10 mouse cellular contexts compared by ENCODE assay signal in the genomic region with DNA sequence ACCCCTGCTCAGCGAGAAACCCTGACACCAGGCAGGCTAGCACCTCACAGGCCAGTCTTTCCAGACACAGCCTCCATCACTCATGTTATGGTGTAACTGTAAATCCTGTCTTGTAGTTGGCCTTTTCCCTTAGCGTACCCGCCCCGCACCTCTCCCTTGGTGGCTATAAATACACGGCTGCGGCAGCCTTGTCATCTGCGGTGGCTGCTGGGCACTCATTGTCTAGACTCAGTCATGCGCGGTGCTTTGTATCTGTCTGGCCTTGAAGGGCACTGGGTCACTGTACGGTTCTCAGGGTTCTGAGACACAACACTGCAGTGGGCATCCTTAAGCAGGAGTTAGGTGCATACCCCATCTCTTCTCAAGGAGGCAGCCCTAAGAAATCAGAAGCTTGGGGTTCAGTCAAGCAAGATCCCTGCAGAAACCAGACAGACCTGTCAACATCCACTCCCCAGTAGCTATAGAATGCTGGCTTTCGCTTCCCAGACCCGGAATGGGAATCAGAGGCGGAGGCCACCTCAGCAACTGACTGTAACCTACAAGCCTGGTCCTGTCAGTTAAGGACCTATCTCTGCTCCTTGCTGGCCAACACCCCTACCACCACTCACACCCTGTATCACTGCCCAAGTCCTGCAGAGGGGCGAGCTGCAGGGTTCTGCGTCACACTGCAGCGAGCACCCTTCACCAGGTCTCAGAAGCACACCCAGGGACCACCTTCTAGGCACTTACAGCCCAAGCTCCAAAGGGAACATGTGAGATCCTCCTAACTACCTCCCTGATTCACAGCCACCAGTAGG. TPM values are rescaled to one million over a fixed set of nuclear protein-coding genes. Genes with fewer than 3 reads are reported as not detected.
A peak's percentile ranks its signal among the peaks of the same experiment; 100 is the strongest.
DNase-seq lines count a peak whose midpoint lies in the region; ATAC-seq lines count a peak whose summit lies in the region.
"Had no signal": no experiment of that assay in that cellular context is flagged by ENCODE, and none has a peak within 500 bp of the region (broad histone marks: within the 10 kb centered on the region; RNA-seq: fewer than 3 reads in every experiment).

No protein-coding gene starts in this region.

- no peak overlapping the region for H3K27ac ChIP-seq in midbrain, embryonic 13.5 days
- H3K27ac ChIP-seq in midbrain, embryonic 15.5 days, result no peak overlapping the region
- H3K27ac ChIP-seq in hindbrain, embryonic 12.5 days, result peak overlapping the region; percentile 30

- H3K36me3 ChIP-seq in midbrain, embryonic 13.5 days, result peaks cover 19% of the 10 kb centered on the region
- 0 out of 2 replicates have a peak, but pooled peaks cover 3% of the 10 kb centered on the region for H3K36me3 ChIP-seq in midbrain, embryonic 15.5 days (replicated peaks)
- 0 out of 2 replicates have a peak, but pooled peaks cover 5% of the 10 kb centered on the region for H3K36me3 ChIP-seq in hindbrain, embryonic 12.5 days

- peaks cover 15% of the 10 kb centered on the region for H3K4me1 ChIP-seq in midbrain, embryonic 13.5 days (replicated peaks)
- peaks cover 3% of the 10 kb centered on the region; the same call in 1 of the 2 replicates for H3K4me1 ChIP-seq in midbrain, embryonic 15.5 days
- H3K4me1 ChIP-seq in hindbrain, embryonic 12.5 days, result peaks cover 17% of the 10 kb centered on the region

- peak overlapping the region; percentile 36 for H3K9ac ChIP-seq in midbrain, embryonic 13.5 days (replicated peaks)
- H3K9ac ChIP-seq in midbrain, embryonic 15.5 days, result no peak overlapping the region
- H3K9ac ChIP-seq in hindbrain, embryonic 12.5 days, result no peak overlapping the region

- peak; percentile 50; the same call in 1 of the 2 replicates for ATAC-seq in midbrain, embryonic 13.5 days
- no peak for ATAC-seq in midbrain, embryonic 15.5 days (replicated peaks)
- ATAC-seq in hindbrain, embryonic 12.5 days (ENCODE audit: low FRiP score), result peak; percentile 52; the same call in 1 of the 2 replicates
- ATAC-seq: lung, postnatal 0 days had no signal

- peaks cover 3% of the 10 kb centered on the region; the same call in 1 of the 2 replicates for H3K9me3 ChIP-seq in midbrain, embryonic 13.5 days
- no peaks in the 10 kb centered on the region for H3K9me3 ChIP-seq in midbrain, embryonic 15.5 days
- H3K9me3 ChIP-seq in hindbrain, embryonic 12.5 days (replicated peaks), result no peaks in the 10 kb centered on the region; the same call in 1 of the 2 replicates

- no peaks in the 10 kb centered on the region for H3K27me3 ChIP-seq in midbrain, embryonic 13.5 days
- no peaks in the 10 kb centered on the region for H3K27me3 ChIP-seq in midbrain, embryonic 15.5 days (replicated peaks)
- no peaks in the 10 kb centered on the region for H3K27me3 ChIP-seq in hindbrain, embryonic 12.5 days

- intact Hi-C loops in left cerebral cortex, postnatal 4 days (cut with DNase I), result no loop called here

- no peak overlapping the region for H3K4me2 ChIP-seq in midbrain, embryonic 13.5 days (replicated peaks)
- H3K4me2 ChIP-seq in midbrain, embryonic 15.5 days, result no peak overlapping the region
- H3K4me2 ChIP-seq in hindbrain, embryonic 12.5 days (replicated peaks), result no peak overlapping the region

- WGBS in midbrain, embryonic 13.5 days, result 56% methylated on average over 16 of the region's 16 CpGs
- 62% methylated on average over 16 of the region's 16 CpGs for WGBS in midbrain, embryonic 15.5 days
- 57% methylated on average over 16 of the region's 16 CpGs for WGBS in hindbrain, embryonic 12.5 days

- no peak overlapping the region for H3K4me3 ChIP-seq in midbrain, embryonic 13.5 days (replicated peaks)
- H3K4me3 ChIP-seq in midbrain, embryonic 15.5 days, result no peak overlapping the region
- no peak overlapping the region for H3K4me3 ChIP-seq in hindbrain, embryonic 12.5 days

- DNase-seq in adrenal gland, postnatal 36 days, result peak; percentile 20 to 24
- no peak for DNase-seq in adrenal gland, adult 18-20 months (ENCODE audit: low spot score in 2 of 2)
- DNase-seq in retina, embryonic 14.5 days (ENCODE audit: low spot score), result peak; percentile 83
- no peak for DNase-seq in kidney, adult 8-10 months
- DNase-seq in left cerebral cortex, postnatal 4 days, result no peak
- DNase-seq: kidney, adult 2 months had no signal

RNA-seq across cellular contexts. Expression of gene Plpp7, which starts 10.0 kb away (rescaled TPM):
- 1 to 10 TPM; 3.5 to 5.3 TPM for total RNA-seq in adrenal gland, postnatal 36 days (2021)
- total RNA-seq in adrenal gland, adult 18-20 months (2021), result 1 to 10 TPM; 5.4 to 6.6 TPM
- polyA plus RNA-seq in midbrain, embryonic 13.5 days (2015; fragmentation: Nextera tagmentation; extraction: Ambion mirVana), result 16.6 and 19.1 TPM in 2 replicates
- 25.7 and 26.7 TPM in 2 replicates for polyA plus RNA-seq in midbrain, embryonic 15.5 days (2015; fragmentation: Nextera tagmentation; extraction: Ambion mirVana)
- 11.1 and 11.5 TPM in 2 replicates for polyA plus RNA-seq in hindbrain, embryonic 12.5 days (2016; fragmentation: Nextera tagmentation; extraction: Ambion mirVana)
- total RNA-seq in left cerebral cortex, postnatal 4 days (2021), result 10 to 100 TPM; 18.1 to 18.3 TPM

RNA-seq across cellular contexts. Expression of gene Fam78a, which starts 20.7 kb away (rescaled TPM):
- total RNA-seq in adrenal gland, postnatal 36 days (2021), result 1 to 10 TPM in 1 of 2 experiments, under 1 TPM in 1; 0.89 to 4.2 TPM
- total RNA-seq in adrenal gland, adult 18-20 months (2021), result 1 to 10 TPM in 1 of 2 experiments, under 1 TPM in 1; 0.99 to 2.1 TPM
- 0.38 and 0.44 TPM in 2 replicates for polyA plus RNA-seq in midbrain, embryonic 13.5 days (2015; fragmentation: Nextera tagmentation; extraction: Ambion mirVana)
- 0.65 and 0.80 TPM in 2 replicates for polyA plus RNA-seq in midbrain, embryonic 15.5 days (2015; fragmentation: Nextera tagmentation; extraction: Ambion mirVana)
- 1.8 and 2.4 TPM in 2 replicates for polyA plus RNA-seq in hindbrain, embryonic 12.5 days (2016; fragmentation: Nextera tagmentation; extraction: Ambion mirVana)
- total RNA-seq in left cerebral cortex, postnatal 4 days (2021), result under 1 TPM; 0.70 to 0.92 TPM

RNA-seq across cellular contexts. Expression of gene Prrc2b, which starts 45.6 kb away (rescaled TPM):
- total RNA-seq in adrenal gland, postnatal 36 days (2021), result 100 to 1,000 TPM in 1 of 2 experiments, 10 to 100 TPM in 1; 99.3 to 119 TPM
- total RNA-seq in adrenal gland, adult 18-20 months (2021), result 100 to 1,000 TPM in 1 of 2 experiments, 10 to 100 TPM in 1; 94.4 to 102 TPM
- polyA plus RNA-seq in midbrain, embryonic 13.5 days (2015; fragmentation: Nextera tagmentation; extraction: Ambion mirVana), result 68.4 and 77.5 TPM in 2 replicates
- 85.4 and 92.2 TPM in 2 replicates for polyA plus RNA-seq in midbrain, embryonic 15.5 days (2015; fragmentation: Nextera tagmentation; extraction: Ambion mirVana)
- 111 and 114 TPM in 2 replicates for polyA plus RNA-seq in hindbrain, embryonic 12.5 days (2016; fragmentation: Nextera tagmentation; extraction: Ambion mirVana)
- total RNA-seq in left cerebral cortex, postnatal 4 days (2021), result 100 to 1,000 TPM; 327 to 335 TPM

Comparison
In these comparisons a context has a peak if more than half of its experiments do, and no peak if none do; other contexts are left out.
1. DNase-seq: peak in adrenal gland, postnatal 36 days (2 of 2) and retina, embryonic 14.5 days (single experiment); none in adrenal gland, adult 18-20 months (0 of 2), kidney, adult 8-10 months (0 of 2) and left cerebral cortex, postnatal 4 days (single experiment).